Mouse (Mus musculus): ENCODE data around the gene Gtf2h5. TPM values are rescaled to one million over a fixed set of nuclear protein-coding genes. Genes with fewer than 3 reads are reported as not detected.

Gene Gtf2h5
- polyA plus RNA-seq, 1 experiment, result 48.5 TPM

- peaks cover 16% of the 10 kb centered on the region for H3K4me1 ChIP-seq (ENCODE audit: control insufficient read depth, insufficient read depth, low read length)
- TF ChIP-seq POLR2A (IDR thresholded peaks at IDR 0.05; ENCODE audit: borderline replicate concordance, low read depth, low read length) (no peak), CTCF (IDR thresholded peaks at IDR 0.05; ENCODE audit: low read depth, low read length) (no peak)
- no peak overlapping the region for H3K4me3 ChIP-seq (ENCODE audit: insufficient read depth, low read length)
- H3K27ac ChIP-seq (ENCODE audit: insufficient read depth, low read depth, low read length), result peak overlapping the region; percentile 60
Observed at GRCm38 (mm10) chr17:6128039-6128438, 48.5 kb downstream of the Gtf2h5 start.

GRCm38 (mm10) chr17:6129361-6129760, 49.8 kb downstream of the Gtf2h5 start:
- Histone ChIP-seq H3K4me3 (ENCODE audit: insufficient read depth, low read length) (no peak overlapping the region), H3K4me1 (ENCODE audit: control insufficient read depth, insufficient read depth, low read length) (peaks cover 12% of the 10 kb centered on the region), H3K27ac (ENCODE audit: insufficient read depth, low read depth, low read length) (no peak overlapping the region)
- no peak for TF ChIP-seq CTCF (IDR thresholded peaks at IDR 0.05; ENCODE audit: low read depth, low read length)
- no peak for TF ChIP-seq POLR2A (IDR thresholded peaks at IDR 0.05; ENCODE audit: borderline replicate concordance, low read depth, low read length)

DNA sequence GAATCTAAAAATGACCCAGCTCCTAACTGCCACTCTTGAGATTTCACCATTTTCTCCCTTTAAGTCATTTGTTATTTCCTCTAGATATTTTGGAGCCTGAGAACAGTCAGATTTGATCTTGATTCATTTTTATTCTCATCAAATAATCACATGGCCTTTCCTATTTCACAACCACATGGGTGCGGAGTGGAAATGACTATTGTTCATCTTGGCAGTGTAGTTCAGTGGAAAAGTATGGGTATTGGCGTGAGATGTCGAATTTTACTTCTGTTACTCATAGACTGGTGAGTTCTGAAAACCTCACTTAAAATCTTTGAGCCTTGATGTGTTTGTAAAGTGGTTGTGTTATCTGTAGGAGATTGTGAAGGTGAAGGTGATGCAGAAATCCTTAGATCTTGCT, 51.5 kb downstream of the Gtf2h5 start:
- Histone ChIP-seq H3K27ac (ENCODE audit: insufficient read depth, low read depth, low read length) (no peak overlapping the region), H3K4me3 (ENCODE audit: insufficient read depth, low read length) (no peak overlapping the region), H3K4me1 (ENCODE audit: control insufficient read depth, insufficient read depth, low read length) (peaks cover 12% of the 10 kb centered on the region)
- TF ChIP-seq POLR2A (IDR thresholded peaks at IDR 0.05; ENCODE audit: borderline replicate concordance, low read depth, low read length), result no peak

Other genes starting within 250 kb of the Gtf2h5 start
- 77.6 and 78.7 TPM in 2 replicates for gene Snx9, start 238.5 kb upstream of the Gtf2h5 start, polyA plus RNA-seq (2012; ENCODE audit: insufficient read depth, insufficient read length, missing spikeins)
- gene Synj2, start 138.5 kb upstream of the Gtf2h5 start, polyA plus RNA-seq (2012; ENCODE audit: insufficient read depth, insufficient read length, missing spikeins), result 9.7 and 11.2 TPM in 2 replicates
- gene Serac1, start within 50 bp of the Gtf2h5 start, polyA plus RNA-seq (2012; ENCODE audit: insufficient read depth, insufficient read length, missing spikeins), result 6.7 and 10.3 TPM in 2 replicates
- gene Tulp4, start 26.7 kb downstream of the Gtf2h5 start, polyA plus RNA-seq (2012; ENCODE audit: insufficient read depth, insufficient read length, missing spikeins), result 40.6 and 42.9 TPM in 2 replicates
- 17.7 and 20.8 TPM in 2 replicates for gene Tmem181a, start 177.1 kb downstream of the Gtf2h5 start, polyA plus RNA-seq (2012; ENCODE audit: insufficient read depth, insufficient read length, missing spikeins)
- 12.5 TPM in 2 replicates for gene Dynlt1a, start 237.7 kb downstream of the Gtf2h5 start, polyA plus RNA-seq (2012; ENCODE audit: insufficient read depth, insufficient read length, missing spikeins)